Mouse (Mus musculus): ENCODE measurements around the gene Ntrk1. TPM values are rescaled to one million over a fixed set of nuclear protein-coding genes. Genes with fewer than 3 reads are reported as not detected.
A peak's percentile ranks its signal among the peaks of the same experiment; 100 is the strongest.

Gene Ntrk1
- total and polyA plus RNA-seq, 3 experiments: 0.47 to 1.6 (median 0.55) TPM

DNA sequence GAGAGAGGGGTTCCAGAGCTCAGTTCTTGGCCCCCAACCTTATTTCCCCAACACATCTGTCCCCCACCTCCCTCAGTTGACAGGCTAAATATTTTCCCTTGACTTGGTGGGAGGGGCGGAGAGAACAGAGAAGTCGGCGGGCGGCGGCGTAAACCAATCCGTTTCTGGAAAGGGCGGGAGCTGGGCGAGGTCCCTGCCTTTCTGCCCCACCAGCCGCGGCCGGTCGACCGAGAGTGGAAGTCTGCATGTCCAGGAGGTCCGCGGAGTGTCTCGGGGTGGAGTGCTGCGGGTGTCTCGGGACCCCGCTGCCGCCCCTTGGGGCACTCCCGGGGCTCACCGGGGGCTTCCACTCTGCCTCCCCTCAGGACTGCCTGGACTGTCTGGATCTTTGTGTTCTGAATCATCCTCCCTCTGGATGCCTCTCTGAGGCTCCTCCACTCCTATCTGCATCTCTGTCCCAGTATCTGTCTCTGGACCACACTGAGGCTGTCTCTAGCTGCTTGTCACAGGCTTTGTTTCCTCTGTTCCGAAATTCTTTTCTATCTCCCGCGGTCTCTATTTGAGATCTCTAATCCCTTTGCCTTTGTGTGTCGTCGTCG is 1.9 kb upstream of the Ntrk1 start, which contains the start of gene Insrr:
TSS of gene Insrr (plus strand) at position 216 of the 599 bp plus-strand sequence.
- Histone ChIP-seq H3K27ac (ENCODE audit: insufficient read depth, low read depth) (no peak within 1 kb of the TSS), H3K27me3 (replicated peaks) (peaks cover 96% of the 10 kb centered on the region), H3K4me1 (ENCODE audit: control insufficient read depth in 1 of 2, insufficient read depth in 2 of 2) (0 out of 4 replicates have a peak, but pooled peaks cover 0 to 5% of the 10 kb centered on the region in 2 experiments), H3K36me3 (replicated peaks in 1 of 2; ENCODE audit: control insufficient read depth in 1 of 2, insufficient read depth in 1 of 2, low read length in 1 of 2) (no peaks in the 10 kb centered on the region), H3K9ac (ENCODE audit: insufficient read depth, low read depth) (no peak within 1 kb of the TSS), H3K4me3 (replicated peaks in 1 of 3; ENCODE audit: low read depth in 2 of 3, low read length in 2 of 3, poor library complexity in 1 of 3) (peak within 1 kb of the TSS in 1 of 3 experiments; percentile 14), H3K4me2 (ENCODE audit: insufficient read depth, low read depth, poor library complexity, severe bottlenecking) (peak within 1 kb of the TSS; percentile 69), H3K9me3 (replicated peaks; ENCODE audit: low read length) (peaks cover 3% of the 10 kb centered on the region), H3K79me2 (replicated peaks; ENCODE audit: control insufficient read depth, extremely low read depth, insufficient read depth, poor library complexity, severe bottlenecking) (no peaks in the 10 kb centered on the region)
- TF ChIP-seq ZC3H11A (IDR thresholded peaks at IDR 0.05; ENCODE audit: low read depth, low read length) (no peak), IRF4 (IDR thresholded peaks at IDR 0.05; ENCODE audit: low read depth, low read length) (no peak), JUN (IDR thresholded peaks at IDR 0.05; ENCODE audit: insufficient read depth, low read depth, low read length) (no peak), POLR2A (IDR thresholded peaks at IDR 0.05; ENCODE audit: low read depth, low read length) (no peak), E2F4 (IDR thresholded peaks at IDR 0.05; ENCODE audit: insufficient replicate concordance, low read depth, low read length) (no peak), CHD2 (IDR thresholded peaks at IDR 0.05; ENCODE audit: low read length) (no peak)
- in situ Hi-C loops (cut with MboI; ENCODE audit: low pct_ligation_motif_present, low pct_unique_long_range_greater_than_20kb, low sequenced_read_pairs): no loop called here
- no peak for DNase-seq (ENCODE audit: extremely low read depth)
- dilution Hi-C loops (cut with MboI; ENCODE audit: extremely low pct_ligation_motif_present, extremely low pct_unique_long_range_greater_than_20kb, low sequenced_read_pairs): no loop called here

GRCm38 (mm10) chr3:87795336-87796277 is 645 bp upstream of the Ntrk1 start:
- no peaks in the 10 kb centered on the region for H3K79me2 ChIP-seq (replicated peaks; ENCODE audit: control insufficient read depth, extremely low read depth, insufficient read depth, poor library complexity, severe bottlenecking)
- H3K4me2 ChIP-seq (ENCODE audit: insufficient read depth, low read depth, poor library complexity, severe bottlenecking): peak overlapping the region; percentile 27; the same call in 1 of the 2 replicates
- H3K4me1 ChIP-seq (ENCODE audit: control insufficient read depth in 1 of 2, insufficient read depth in 2 of 2): 0 out of 4 replicates have a peak, but pooled peaks cover 0 to 5% of the 10 kb centered on the region in 2 experiments
- no peak overlapping the region for H3K9ac ChIP-seq (ENCODE audit: insufficient read depth, low read depth)
- peak; percentile 42 for DNase-seq (ENCODE audit: extremely low read depth)
- peaks cover 94% of the 10 kb centered on the region for H3K27me3 ChIP-seq (replicated peaks)
- peaks cover 3% of the 10 kb centered on the region for H3K9me3 ChIP-seq (replicated peaks; ENCODE audit: low read length)
- dilution Hi-C loops (cut with MboI; ENCODE audit: extremely low pct_ligation_motif_present, extremely low pct_unique_long_range_greater_than_20kb, low sequenced_read_pairs) (no loop called here), in situ Hi-C loops (cut with MboI; ENCODE audit: low pct_ligation_motif_present, low pct_unique_long_range_greater_than_20kb, low sequenced_read_pairs) (no loop called here)
- no peak overlapping the region for H3K27ac ChIP-seq (ENCODE audit: insufficient read depth, low read depth)
- H3K4me3 ChIP-seq (replicated peaks in 1 of 3; ENCODE audit: low read depth in 2 of 3, low read length in 2 of 3, poor library complexity in 1 of 3): no peak overlapping the region
- no peaks in the 10 kb centered on the region for H3K36me3 ChIP-seq (replicated peaks in 1 of 2; ENCODE audit: control insufficient read depth in 1 of 2, insufficient read depth in 1 of 2, low read length in 1 of 2)
- no peak for TF ChIP-seq MAFK (IDR thresholded peaks at IDR 0.05; ENCODE audit: insufficient replicate concordance, low read length)
- no peak for TF ChIP-seq KAT2A (IDR thresholded peaks at IDR 0.05; ENCODE audit: insufficient replicate concordance, low read length)
- TF ChIP-seq PAX5 (IDR thresholded peaks at IDR 0.05; ENCODE audit: low read length): no peak
- TF ChIP-seq IRF4 (IDR thresholded peaks at IDR 0.05; ENCODE audit: low read depth, low read length): peak; percentile 51
- no peak for TF ChIP-seq CHD2 (IDR thresholded peaks at IDR 0.05; ENCODE audit: low read length)
- no peak for TF ChIP-seq RCOR1 (conservative IDR thresholded peaks at IDR 0.05; ENCODE audit: low read depth, low read length)
- no peak for TF ChIP-seq NELFE (IDR thresholded peaks at IDR 0.05; ENCODE audit: low read depth, low read length)
- no peak for TF ChIP-seq EP300 (IDR thresholded peaks at IDR 0.05; ENCODE audit: low read length)
- TF ChIP-seq SIN3A (IDR thresholded peaks at IDR 0.05; ENCODE audit: low read length): peak; percentile 25; the same call in 1 of the 2 replicates
- peak; percentile 49; the same call in 1 of the 2 replicates for TF ChIP-seq ZC3H11A (IDR thresholded peaks at IDR 0.05; ENCODE audit: low read depth, low read length)
- TF ChIP-seq SMC3 (IDR thresholded peaks at IDR 0.05; ENCODE audit: low read depth, low read length): peak; percentile 91
- no peak for TF ChIP-seq MAX (IDR thresholded peaks at IDR 0.05; ENCODE audit: low read length)
- no peak for TF ChIP-seq TCF12 (IDR thresholded peaks at IDR 0.05; ENCODE audit: low read depth, low read length)
- TF ChIP-seq ETS1 (conservative IDR thresholded peaks at IDR 0.05; ENCODE audit: low read depth, low read length): no peak
- TF ChIP-seq ZNF384 (IDR thresholded peaks at IDR 0.05; ENCODE audit: low read depth, low read length): no peak
- TF ChIP-seq ZMIZ1 (IDR thresholded peaks at IDR 0.05; ENCODE audit: low read depth, low read length): no peak
- TF ChIP-seq CHD1 (IDR thresholded peaks at IDR 0.05; ENCODE audit: low read depth, low read length): no peak
- no peak for TF ChIP-seq E2F4 (IDR thresholded peaks at IDR 0.05; ENCODE audit: insufficient replicate concordance, low read depth, low read length)
- TF ChIP-seq MAZ (IDR thresholded peaks at IDR 0.05; ENCODE audit: low read depth, low read length): no peak
- 0 out of 2 replicates have a peak, but pooled peaks have one; percentile 12 for TF ChIP-seq BHLHE40 (IDR thresholded peaks at IDR 0.05; ENCODE audit: low read depth, low read length)
- TF ChIP-seq USF2 (conservative IDR thresholded peaks at IDR 0.05; ENCODE audit: low read depth, low read length): no peak
- no peak for TF ChIP-seq UBTF (IDR thresholded peaks at IDR 0.05; ENCODE audit: low read depth, low read length)
- no peak for TF ChIP-seq JUND (conservative IDR thresholded peaks at IDR 0.05; ENCODE audit: low read depth, low read length)
- no peak for TF ChIP-seq NRF1 (IDR thresholded peaks at IDR 0.05; ENCODE audit: low read depth, low read length)
- 0 out of 2 replicates have a peak, but pooled peaks have one; percentile 24 for TF ChIP-seq ELF1 (IDR thresholded peaks at IDR 0.05; ENCODE audit: low read depth, low read length)
- no peak for TF ChIP-seq MXI1 (IDR thresholded peaks at IDR 0.05; ENCODE audit: low read depth, low read length)
- TF ChIP-seq ZKSCAN1 (IDR thresholded peaks at IDR 0.05; ENCODE audit: borderline replicate concordance, low read depth, low read length): no peak
